Comparison of ENCODE assay signal across 11 mouse cellular contexts in genomic region chr2:93327915-93328555, GRCm38 (mm10). TPM values are rescaled to one million over a fixed set of nuclear protein-coding genes. Genes with fewer than 3 reads are reported as not detected.
A peak's percentile ranks its signal among the peaks of the same experiment; 100 is the strongest.
DNase-seq lines count a peak whose midpoint lies in the region; ATAC-seq and TF ChIP-seq lines count a peak whose summit lies in the region.
"Had no signal": no experiment of that assay in that cellular context is flagged by ENCODE, and none has a peak within 500 bp of the region (broad histone marks: within the 10 kb centered on the region; RNA-seq: fewer than 3 reads in every experiment).

No protein-coding gene starts in this region.

- no peaks in the 10 kb centered on the region for H3K9me3 ChIP-seq in hindbrain, embryonic 14.5 days (ENCODE audit: control insufficient read depth, low read length)
- H3K9me3 ChIP-seq: limb, embryonic 12.5 days; stomach, embryonic 15.5 days had no signal

- no peaks in the 10 kb centered on the region for H3K27me3 ChIP-seq in hindbrain, embryonic 14.5 days (ENCODE audit: control insufficient read depth, insufficient read depth, low read length)
- H3K27me3 ChIP-seq: limb, embryonic 12.5 days; stomach, embryonic 15.5 days had no signal

- DNase-seq in gastrocnemius, adult 2 months = no peak
- DNase-seq in gastrocnemius, adult 8-10 months (ENCODE audit: low spot score in 2 of 2) = no peak
- DNase-seq in right cerebral cortex, postnatal 10 days (ENCODE audit: low spot score in 2 of 2) = peak; percentile 36 to 40
- DNase-seq in right cerebral cortex, postnatal 4 days = no peak
- DNase-seq in hindbrain, embryonic 14.5 days (ENCODE audit: low spot score) = no peak
- DNase-seq in testis, postnatal 10 days (ENCODE audit: low spot score) = no peak
- DNase-seq in lung, postnatal 10 days = no peak
- no peak for DNase-seq in lung, postnatal 4 days

- ATAC-seq in hindbrain, embryonic 14.5 days (ENCODE audit: low FRiP score) = no peak
- ATAC-seq: inflammation-experienced regulatory T-cells, adult 6 months had no signal

- H3K4me2 ChIP-seq in hindbrain, embryonic 14.5 days (replicated peaks) = no peak overlapping the region
- H3K4me2 ChIP-seq: limb, embryonic 12.5 days; stomach, embryonic 15.5 days had no signal

- intact Hi-C loops in gastrocnemius, adult 2 months (cut with DNase I) = no loop called here

- WGBS in hindbrain, embryonic 14.5 days = 65% methylated on average over 7 of the region's 7 CpGs

- no peak overlapping the region for H3K4me3 ChIP-seq in gastrocnemius, adult 2 months
- no peak overlapping the region for H3K4me3 ChIP-seq in hindbrain, embryonic 14.5 days (replicated peaks; ENCODE audit: low read length)
- H3K4me3 ChIP-seq: limb, embryonic 12.5 days; stomach, embryonic 15.5 days had no signal

- peaks cover 46% of the 10 kb centered on the region for H3K4me1 ChIP-seq in hindbrain, embryonic 14.5 days (replicated peaks; ENCODE audit: control insufficient read depth, insufficient read depth, low read length)

- no peak for TF ChIP-seq CTCF in gastrocnemius, adult 2 months (IDR thresholded peaks at IDR 0.05)

- H3K36me3 ChIP-seq in hindbrain, embryonic 14.5 days (replicated peaks; ENCODE audit: control insufficient read depth, insufficient read depth) = no peaks in the 10 kb centered on the region
- H3K36me3 ChIP-seq: stomach, embryonic 15.5 days had no signal

- peak overlapping the region; percentile 4; the same call in 1 of the 2 replicates for H3K27ac ChIP-seq in gastrocnemius, adult 2 months
- H3K27ac ChIP-seq in hindbrain, embryonic 14.5 days = peak overlapping the region; percentile 23; the same call in 1 of the 2 replicates
- H3K27ac ChIP-seq: limb, embryonic 12.5 days; stomach, embryonic 15.5 days had no signal

- H3K9ac ChIP-seq in hindbrain, embryonic 14.5 days = 0 out of 2 replicates have a peak overlapping the region, but pooled peaks have one; percentile 13
- H3K9ac ChIP-seq: limb, embryonic 12.5 days; stomach, embryonic 15.5 days had no signal

RNA-seq across cellular contexts. Expression of gene Tspan18, which starts 6.3 kb away (rescaled TPM):
- total RNA-seq in gastrocnemius, adult 2 months (2021) = 1 to 10 TPM; 1.5 to 2.4 TPM
- 1 to 10 TPM in 3 of 4 experiments, under 1 TPM in 1; 0.97 to 1.5 (median 1.4) TPM for total RNA-seq in gastrocnemius, adult 8-10 months (2022)
- 28.6 and 31.3 TPM in 2 replicates for polyA plus RNA-seq in hindbrain, embryonic 14.5 days (2014; fragmentation: Nextera tagmentation; extraction: Ambion mirVana)
- polyA plus RNA-seq: inflammation-experienced regulatory T-cells, adult 6 months had no signal

Comparison
In these comparisons a context has a peak if more than half of its experiments do, and no peak if none do; other contexts are left out.
1. DNase-seq: peak in right cerebral cortex, postnatal 10 days (2 of 2); none in gastrocnemius, adult 2 months (single experiment), gastrocnemius, adult 8-10 months (0 of 2), right cerebral cortex, postnatal 4 days (single experiment), hindbrain, embryonic 14.5 days (single experiment), testis, postnatal 10 days (single experiment), lung, postnatal 10 days (single experiment) and lung, postnatal 4 days (0 of 2).